Mouse (Mus musculus): Measurements from ENCODE around the gene Gpc6.

Gpc6 gene

GRCm38 (mm10) chr14:116947939-116948591 is 22.9 kb downstream of the Gpc6 start:
- no peak for DNase-seq (ENCODE audit: low spot score in 2 of 2)

GRCm38 (mm10) chr14:116957154-116957553 is 32.0 kb downstream of the Gpc6 start:
- no peak for DNase-seq (ENCODE audit: low spot score in 2 of 2)

DNA sequence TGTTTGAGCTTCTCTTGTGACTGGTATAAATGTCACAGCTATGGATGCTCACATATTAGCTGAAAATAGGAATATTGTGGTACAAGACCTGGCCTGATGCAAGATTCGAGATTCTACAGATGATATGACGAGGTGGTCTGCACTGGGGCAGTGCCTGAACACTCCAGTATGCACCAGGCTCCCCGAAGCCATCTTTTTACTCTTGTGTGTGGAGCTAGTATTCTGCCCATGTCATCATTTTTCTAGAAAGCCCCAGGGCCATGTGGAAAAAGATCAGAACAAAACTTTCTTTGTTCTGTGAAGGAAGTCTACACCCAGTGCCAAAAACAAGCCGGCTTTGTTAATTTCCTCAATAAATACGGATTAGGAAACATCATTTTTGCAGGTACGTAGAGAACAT is 39.7 kb downstream of the Gpc6 start:
- no peak for DNase-seq (ENCODE audit: low spot score in 2 of 2)

- DNase-seq (ENCODE audit: low spot score in 2 of 2): no peak
These were observed 49.6 kb downstream of the Gpc6 start for GRCm38 (mm10) chr14:116974708-116975107.

DNA sequence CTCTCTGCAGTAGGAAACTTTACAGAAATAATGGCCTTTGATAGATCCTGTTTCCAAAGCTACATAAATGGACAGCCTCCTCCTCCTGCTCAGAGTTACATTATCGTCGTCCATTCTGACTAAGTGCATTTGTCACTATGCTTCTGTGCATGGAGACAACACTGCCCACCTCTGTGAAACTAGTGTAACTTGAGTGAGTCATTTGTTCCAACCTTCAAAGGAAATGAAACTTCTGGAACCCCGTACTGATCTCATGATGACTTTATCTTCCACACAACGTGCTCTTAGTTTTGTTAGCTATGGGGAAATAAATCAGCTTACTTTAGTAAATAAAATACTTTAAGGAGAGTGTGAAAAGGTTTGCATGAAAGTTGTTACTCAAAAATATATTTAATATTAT is 50.1 kb downstream of the Gpc6 start:
- DNase-seq (ENCODE audit: low spot score in 2 of 2): no peak

- no peak for DNase-seq (ENCODE audit: low spot score in 2 of 2)
These were observed 52.1 kb downstream of the Gpc6 start for GRCm38 (mm10) chr14:116977259-116977658.

GRCm38 (mm10) chr14:116979714-116980382 is 54.7 kb downstream of the Gpc6 start:
- DNase-seq (ENCODE audit: low spot score in 2 of 2): no peak

DNA sequence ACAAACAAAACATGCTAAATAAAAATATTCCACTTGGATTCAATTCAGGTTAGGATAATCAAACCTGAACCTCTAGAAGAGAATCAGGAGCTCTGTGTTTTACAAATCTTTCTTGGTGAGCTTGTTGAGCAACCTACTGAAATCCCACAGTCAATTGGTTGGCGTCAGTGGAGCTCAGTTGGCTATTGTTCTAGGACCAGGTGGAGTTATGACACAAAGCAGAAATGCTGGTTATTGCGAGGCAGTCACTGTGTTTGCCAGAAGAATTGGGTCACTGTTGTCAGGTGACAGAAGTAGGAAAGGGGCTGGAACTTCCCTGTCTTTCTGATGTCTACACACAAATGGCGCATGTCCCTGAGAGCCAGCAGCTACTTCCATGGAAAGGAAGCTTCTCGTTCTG is 56.6 kb downstream of the Gpc6 start:
- DNase-seq (ENCODE audit: low spot score in 2 of 2): no peak

GRCm38 (mm10) chr14:116987341-116987740 is 62.2 kb downstream of the Gpc6 start:
- DNase-seq (ENCODE audit: low spot score in 2 of 2): no peak

DNA sequence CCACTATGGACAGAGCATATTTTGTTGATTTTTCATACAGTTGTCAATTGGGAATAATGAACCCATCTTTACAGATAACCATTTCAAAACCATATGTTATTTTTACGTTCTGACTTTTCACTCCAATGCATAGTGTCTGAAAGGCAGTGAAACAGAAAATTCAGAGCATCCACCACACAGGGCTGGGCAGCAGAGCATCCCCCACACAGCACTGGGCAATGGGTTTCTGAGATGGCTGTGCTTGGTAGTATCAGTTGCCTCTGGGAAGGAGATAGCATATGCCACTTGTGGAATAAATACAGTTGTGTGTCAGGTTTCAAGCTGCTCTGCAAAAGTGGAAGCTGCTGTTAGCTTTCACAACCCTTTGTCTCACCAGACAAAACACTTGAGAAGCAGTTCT is 75.3 kb downstream of the Gpc6 start:
- no peak for DNase-seq (ENCODE audit: low spot score in 2 of 2)

DNA sequence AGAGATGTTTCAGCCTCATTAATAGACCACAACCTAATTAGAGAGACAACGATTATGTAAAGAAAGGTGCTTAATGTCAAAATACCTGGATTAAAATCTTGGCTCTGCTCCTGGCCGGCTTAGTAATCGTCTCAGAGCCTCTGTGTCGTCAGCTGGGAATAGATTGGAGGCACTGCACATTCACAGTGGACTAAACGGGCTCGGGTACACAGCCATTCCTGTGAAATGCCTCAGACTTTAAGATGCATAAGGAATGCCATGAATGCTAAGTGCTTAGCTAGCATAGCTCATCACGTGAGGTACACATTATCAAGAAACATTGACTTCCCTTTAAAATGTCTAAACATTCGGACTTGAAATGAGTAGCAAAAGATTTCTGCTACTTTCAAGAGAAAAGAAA is 77.2 kb downstream of the Gpc6 start:
- DNase-seq (ENCODE audit: low spot score in 2 of 2): no peak

GRCm38 (mm10) chr14:117008781-117009180 is 83.7 kb downstream of the Gpc6 start:
- no peak for DNase-seq (ENCODE audit: low spot score in 2 of 2)

GRCm38 (mm10) chr14:117012969-117013368 is 87.9 kb downstream of the Gpc6 start:
- DNase-seq (ENCODE audit: low spot score in 2 of 2): no peak

DNA sequence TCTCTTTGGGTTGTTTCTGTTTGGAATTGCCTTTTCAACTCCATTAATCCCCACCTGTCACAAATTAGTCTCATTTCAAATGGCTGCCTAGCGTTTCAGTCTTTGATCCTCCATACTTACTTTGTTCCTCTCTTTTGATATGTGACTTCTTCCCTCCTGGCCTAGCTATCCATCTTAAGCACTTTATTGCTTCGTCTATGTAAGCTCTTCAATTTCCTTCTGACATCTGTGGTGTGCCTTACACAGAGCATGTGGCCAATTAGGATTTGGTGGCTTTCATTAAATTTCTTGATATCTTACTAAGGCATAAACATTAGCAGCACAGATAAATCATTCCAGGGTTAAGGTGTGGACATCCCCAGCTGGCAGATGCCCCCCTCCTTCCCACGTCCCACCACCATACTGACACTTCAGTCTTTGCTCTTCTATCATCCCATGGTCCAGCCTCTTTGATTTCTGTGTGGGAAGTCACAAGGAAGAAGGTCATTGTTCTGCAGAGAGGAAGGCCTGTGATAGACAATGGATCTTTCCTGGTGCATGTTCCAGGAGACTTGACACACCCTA is 88.5 kb downstream of the Gpc6 start:
- DNase-seq (ENCODE audit: low spot score in 2 of 2): no peak

- DNase-seq (ENCODE audit: low spot score in 2 of 2): no peak
These were observed 90.3 kb downstream of the Gpc6 start for GRCm38 (mm10) chr14:117015333-117015922.

GRCm38 (mm10) chr14:117022180-117022799 is 97.2 kb downstream of the Gpc6 start:
- DNase-seq (ENCODE audit: low spot score in 2 of 2): no peak

- DNase-seq (ENCODE audit: low spot score in 2 of 2): no peak
These were observed 109.0 kb downstream of the Gpc6 start for GRCm38 (mm10) chr14:117034146-117034545.

DNA sequence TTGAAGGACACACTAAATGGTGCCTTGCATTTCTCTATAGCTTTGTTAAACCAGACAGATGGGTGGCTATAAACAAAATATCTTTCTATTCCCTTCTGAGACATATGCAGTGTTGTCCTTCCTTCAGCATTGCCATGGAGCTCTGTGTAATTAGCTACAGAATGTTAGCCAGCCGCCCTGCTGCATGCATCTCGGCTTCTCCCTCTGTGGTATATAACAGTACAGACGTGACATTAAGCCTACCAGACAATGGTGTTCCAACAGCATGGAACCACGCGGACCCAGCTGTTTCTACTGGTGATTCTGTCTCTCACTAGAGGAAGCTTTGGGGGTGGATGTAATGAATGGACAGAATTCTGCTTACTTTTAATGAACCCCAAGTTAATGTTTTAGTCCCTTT is 115.9 kb downstream of the Gpc6 start:
- no peak for DNase-seq (ENCODE audit: low spot score in 2 of 2)

- DNase-seq (ENCODE audit: low spot score in 2 of 2): no peak
These were observed 123.8 kb downstream of the Gpc6 start for GRCm38 (mm10) chr14:117048951-117049350.

- DNase-seq (ENCODE audit: low spot score in 2 of 2): no peak
These were observed 125.8 kb downstream of the Gpc6 start for GRCm38 (mm10) chr14:117050877-117051276.

GRCm38 (mm10) chr14:117053361-117053760 is 128.2 kb downstream of the Gpc6 start:
- no peak for DNase-seq (ENCODE audit: low spot score in 2 of 2)

- DNase-seq (ENCODE audit: low spot score in 2 of 2): no peak
These were observed 130.0 kb downstream of the Gpc6 start for GRCm38 (mm10) chr14:117055134-117055533.

Data from frontal cortex, postnatal 14 days (tissue).